Mouse (Mus musculus): Measurements from ENCODE around the gene Cachd1. TPM values are rescaled to one million over a fixed set of nuclear protein-coding genes. Genes with fewer than 3 reads are reported as not detected.
A peak's percentile ranks its signal among the peaks of the same experiment; 100 is the strongest.

Gene Cachd1
- total RNA-seq, 1 experiment from 2014 or later = 12.9 TPM

DNA sequence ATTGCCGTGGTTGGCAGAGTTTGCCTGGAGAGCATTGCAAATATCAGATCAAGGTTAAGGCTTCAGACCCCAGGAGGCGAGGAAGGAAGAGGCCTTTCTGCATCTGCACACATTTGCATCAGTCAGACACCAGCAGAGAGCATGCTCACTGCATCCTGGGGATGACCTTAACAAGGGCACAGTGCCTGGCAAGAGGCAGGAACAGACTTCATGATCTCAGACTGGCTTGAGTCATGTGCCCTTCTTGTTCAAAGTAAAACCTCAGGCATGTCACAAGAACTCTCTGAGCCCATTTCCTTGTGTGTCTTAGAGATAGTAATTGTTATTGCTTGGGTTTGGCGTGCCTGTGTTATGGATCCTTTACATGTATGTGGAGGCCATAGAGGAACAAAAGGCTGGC is 167.8 kb downstream of the Cachd1 start:
- ATAC-seq (replicated peaks in 1 of 2; ENCODE audit: insufficient read depth in 1 of 2, low FRiP score in 2 of 2, low TSS enrichment in 1 of 2, low read depth in 1 of 2, poor library complexity in 2 of 2, severe bottlenecking in 2 of 2) = no peak

DNA sequence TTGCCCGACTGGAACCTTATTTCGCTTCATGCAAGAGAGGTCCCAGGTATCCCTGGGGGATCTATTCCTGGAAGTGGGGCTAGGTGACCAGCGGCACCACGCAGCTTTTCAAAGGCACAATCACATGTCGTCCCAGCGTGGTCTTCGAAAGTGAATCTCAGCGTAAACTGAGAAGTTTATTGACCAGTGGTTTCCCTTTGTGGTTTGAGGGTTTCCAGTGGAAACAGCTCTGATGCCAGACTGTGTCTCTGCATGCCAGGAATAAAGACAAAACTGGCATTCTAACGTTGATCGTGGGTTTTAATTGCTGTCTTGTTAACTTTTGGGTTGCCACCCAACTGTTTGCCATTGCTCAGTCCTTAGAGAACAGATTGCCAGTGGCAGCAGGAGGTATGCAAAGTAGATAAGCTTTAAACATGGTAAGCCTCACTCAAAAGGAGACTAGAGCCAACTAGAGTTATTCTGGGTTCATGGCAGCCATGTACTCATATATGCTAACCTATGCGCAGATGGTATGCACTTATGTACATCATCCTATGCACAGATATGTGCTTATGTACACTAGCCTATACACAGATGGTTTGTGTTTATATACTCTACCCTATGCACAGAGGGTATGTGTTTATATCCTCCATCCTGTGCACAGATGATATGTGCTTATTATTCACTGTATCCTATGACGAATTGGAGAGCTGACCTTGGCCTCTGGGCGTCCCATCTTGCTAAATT is 168.9 kb downstream of the Cachd1 start:
- peak; percentile 36 to 38; a peak in 3 of 4 replicates for ATAC-seq (replicated peaks in 1 of 2; ENCODE audit: insufficient read depth in 1 of 2, low FRiP score in 2 of 2, low TSS enrichment in 1 of 2, low read depth in 1 of 2, poor library complexity in 2 of 2, severe bottlenecking in 2 of 2)

DNA sequence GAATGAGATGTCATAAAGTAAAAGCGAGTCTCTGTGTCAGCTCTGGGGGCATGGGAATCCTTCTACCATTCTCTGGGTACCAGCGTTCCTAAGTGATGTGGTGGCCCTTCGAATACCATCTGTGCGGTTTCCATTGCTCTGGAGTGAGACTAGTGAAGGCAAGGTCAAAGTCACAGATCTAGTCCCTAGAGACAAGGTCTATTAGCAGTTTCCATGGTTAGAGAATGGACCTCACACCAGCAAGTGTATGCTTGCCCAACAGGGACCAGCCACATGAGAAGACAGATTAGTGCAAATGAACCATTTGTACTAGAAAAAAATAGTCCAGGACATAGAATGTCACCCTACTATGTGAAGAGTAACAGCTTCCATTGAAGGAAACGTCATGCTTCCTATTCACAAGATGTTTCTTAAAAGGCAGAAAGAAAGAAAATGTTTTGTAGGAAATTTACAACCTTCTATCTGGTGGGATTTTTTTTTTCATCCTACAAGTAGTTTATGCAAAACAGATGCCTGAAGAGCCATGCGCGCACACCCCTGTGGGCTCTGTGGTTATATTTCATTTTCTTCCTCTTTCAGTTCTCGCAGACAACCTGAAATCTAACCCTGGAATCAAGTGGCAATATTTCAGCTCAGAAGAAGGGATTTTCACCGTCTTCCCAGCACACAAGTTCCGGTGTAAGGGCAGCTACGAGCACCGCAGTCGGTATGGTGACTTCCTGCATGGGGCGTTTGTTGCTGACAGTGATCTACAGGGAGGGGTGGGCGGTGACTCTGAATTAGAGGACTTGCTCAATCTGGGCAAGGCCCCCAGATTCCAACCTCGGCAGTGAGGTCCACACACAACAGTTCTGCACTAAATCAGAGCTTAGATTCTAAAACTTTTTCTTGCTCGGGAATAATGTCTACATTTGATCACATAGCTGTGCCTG is 172.3 kb downstream of the Cachd1 start:
- ATAC-seq (replicated peaks in 1 of 2; ENCODE audit: insufficient read depth in 1 of 2, low FRiP score in 2 of 2, low TSS enrichment in 1 of 2, low read depth in 1 of 2, poor library complexity in 2 of 2, severe bottlenecking in 2 of 2) = peak; percentile 80 to 83

GRCm38 (mm10) chr4:100950316-100950715 is 173.8 kb downstream of the Cachd1 start:
- no peak for ATAC-seq (replicated peaks in 1 of 2; ENCODE audit: insufficient read depth in 1 of 2, low FRiP score in 2 of 2, low TSS enrichment in 1 of 2, low read depth in 1 of 2, poor library complexity in 2 of 2, severe bottlenecking in 2 of 2)

DNA sequence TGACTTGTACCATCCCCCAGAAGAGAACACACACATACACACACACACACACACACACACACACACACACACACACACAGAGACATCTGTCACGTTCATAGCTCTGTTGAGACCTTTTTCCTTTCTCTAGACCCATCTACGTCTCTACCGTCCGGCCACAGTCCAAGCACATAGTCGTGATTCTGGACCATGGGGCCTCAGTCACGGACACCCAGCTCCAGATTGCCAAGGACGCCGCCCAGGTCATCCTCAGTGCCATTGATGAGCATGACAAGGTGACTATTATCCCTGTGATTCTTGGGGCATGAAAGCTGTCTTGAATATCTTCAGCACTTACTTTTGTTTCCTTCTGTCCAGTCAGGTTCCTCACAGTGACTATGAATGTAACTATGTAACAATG is 175.4 kb downstream of the Cachd1 start:
- no peak for ATAC-seq (replicated peaks in 1 of 2; ENCODE audit: insufficient read depth in 1 of 2, low FRiP score in 2 of 2, low TSS enrichment in 1 of 2, low read depth in 1 of 2, poor library complexity in 2 of 2, severe bottlenecking in 2 of 2)

DNA sequence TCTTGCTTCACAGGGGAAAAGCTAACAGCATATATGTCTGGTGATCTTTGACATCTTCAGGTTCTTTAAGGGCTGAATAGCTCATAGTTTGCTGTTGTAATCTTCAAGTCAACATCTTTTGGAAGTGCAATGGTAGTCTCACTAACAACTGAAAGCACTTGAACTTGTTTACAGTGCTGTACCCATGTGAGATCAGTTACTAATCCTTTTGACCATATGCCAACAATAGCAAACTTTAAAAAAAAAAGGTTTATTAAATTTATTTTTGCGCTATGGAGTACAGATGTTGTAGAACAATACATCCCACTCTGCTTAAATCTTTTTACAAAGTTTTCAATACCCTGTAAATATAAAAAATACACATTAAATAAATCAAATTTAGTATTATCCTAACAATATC is 186.9 kb downstream of the Cachd1 start:
- ATAC-seq (replicated peaks in 1 of 2; ENCODE audit: insufficient read depth in 1 of 2, low FRiP score in 2 of 2, low TSS enrichment in 1 of 2, low read depth in 1 of 2, poor library complexity in 2 of 2, severe bottlenecking in 2 of 2) = no peak

DNA sequence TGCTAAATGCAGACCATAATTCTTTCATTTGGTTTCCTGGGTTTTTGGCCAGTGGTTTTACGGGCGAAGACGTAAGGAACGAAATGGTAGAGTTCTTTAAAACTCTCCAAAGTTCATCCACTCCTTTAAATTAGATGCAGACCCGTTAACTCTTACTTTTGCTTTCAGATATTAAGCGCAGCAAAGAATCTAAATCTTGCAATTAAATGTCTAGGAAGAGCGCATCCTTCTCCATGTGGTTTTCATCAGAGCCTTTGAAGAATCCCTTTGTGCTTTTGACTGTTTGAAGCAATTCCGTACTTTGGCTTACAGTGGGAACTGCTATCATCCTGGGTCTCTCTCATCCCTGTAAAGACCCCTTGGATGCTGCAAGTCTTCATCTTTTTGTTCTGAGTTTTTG is 187.3 kb downstream of the Cachd1 start:
- ATAC-seq (replicated peaks in 1 of 2; ENCODE audit: insufficient read depth in 1 of 2, low FRiP score in 2 of 2, low TSS enrichment in 1 of 2, low read depth in 1 of 2, poor library complexity in 2 of 2, severe bottlenecking in 2 of 2) = no peak

- ATAC-seq (replicated peaks in 1 of 2; ENCODE audit: insufficient read depth in 1 of 2, low FRiP score in 2 of 2, low TSS enrichment in 1 of 2, low read depth in 1 of 2, poor library complexity in 2 of 2, severe bottlenecking in 2 of 2) = no peak
Observed at GRCm38 (mm10) chr4:100967703-100968392, 191.4 kb downstream of the Cachd1 start.

- ATAC-seq (replicated peaks in 1 of 2; ENCODE audit: insufficient read depth in 1 of 2, low FRiP score in 2 of 2, low TSS enrichment in 1 of 2, low read depth in 1 of 2, poor library complexity in 2 of 2, severe bottlenecking in 2 of 2) = no peak
Observed at GRCm38 (mm10) chr4:100973641-100974454, 197.4 kb downstream of the Cachd1 start.

- no peak for ATAC-seq (replicated peaks in 1 of 2; ENCODE audit: insufficient read depth in 1 of 2, low FRiP score in 2 of 2, low TSS enrichment in 1 of 2, low read depth in 1 of 2, poor library complexity in 2 of 2, severe bottlenecking in 2 of 2)
Observed at GRCm38 (mm10) chr4:100974455-100975035, 198.1 kb downstream of the Cachd1 start.

DNA sequence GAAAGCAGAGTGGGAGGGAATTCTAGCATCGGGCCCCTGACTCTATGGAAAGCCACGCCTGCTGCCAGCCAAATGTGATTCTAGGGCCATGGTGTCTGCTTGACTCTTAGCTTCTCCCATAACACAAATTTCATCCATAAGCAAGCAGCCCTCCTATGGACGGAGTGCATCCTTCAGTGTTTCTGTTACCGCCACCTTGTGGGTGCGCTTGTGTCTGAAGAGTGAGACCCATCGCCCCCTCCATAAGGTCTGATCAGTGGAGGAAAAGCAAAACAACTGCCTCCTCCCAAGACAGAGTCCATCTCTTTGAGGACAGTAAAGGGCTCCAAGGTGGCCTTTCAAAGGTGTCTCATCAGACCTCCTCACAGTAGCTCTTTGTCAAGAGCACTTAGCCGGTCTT is 201.0 kb downstream of the Cachd1 start:
- ATAC-seq (replicated peaks in 1 of 2; ENCODE audit: insufficient read depth in 1 of 2, low FRiP score in 2 of 2, low TSS enrichment in 1 of 2, low read depth in 1 of 2, poor library complexity in 2 of 2, severe bottlenecking in 2 of 2) = no peak

DNA sequence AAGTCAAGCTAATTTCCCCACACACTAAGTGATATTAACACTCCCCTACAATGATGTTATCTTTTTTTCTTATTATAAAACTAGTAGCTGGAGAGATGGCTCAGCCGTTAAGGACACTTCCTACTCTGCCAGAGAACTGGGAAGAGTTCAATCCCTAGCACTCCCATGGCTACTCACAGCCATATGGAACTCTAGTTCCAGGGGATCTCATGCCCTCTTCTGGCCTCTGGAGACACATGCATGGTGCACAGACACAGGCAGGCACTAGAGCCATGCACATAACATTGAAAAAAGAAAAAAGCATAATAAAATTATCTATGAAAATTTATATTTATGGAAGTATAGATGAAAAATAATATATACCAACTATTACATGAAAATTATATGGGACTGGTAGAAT is 210.7 kb downstream of the Cachd1 start:
- ATAC-seq (replicated peaks in 1 of 2; ENCODE audit: insufficient read depth in 1 of 2, low FRiP score in 2 of 2, low TSS enrichment in 1 of 2, low read depth in 1 of 2, poor library complexity in 2 of 2, severe bottlenecking in 2 of 2) = no peak

DNA sequence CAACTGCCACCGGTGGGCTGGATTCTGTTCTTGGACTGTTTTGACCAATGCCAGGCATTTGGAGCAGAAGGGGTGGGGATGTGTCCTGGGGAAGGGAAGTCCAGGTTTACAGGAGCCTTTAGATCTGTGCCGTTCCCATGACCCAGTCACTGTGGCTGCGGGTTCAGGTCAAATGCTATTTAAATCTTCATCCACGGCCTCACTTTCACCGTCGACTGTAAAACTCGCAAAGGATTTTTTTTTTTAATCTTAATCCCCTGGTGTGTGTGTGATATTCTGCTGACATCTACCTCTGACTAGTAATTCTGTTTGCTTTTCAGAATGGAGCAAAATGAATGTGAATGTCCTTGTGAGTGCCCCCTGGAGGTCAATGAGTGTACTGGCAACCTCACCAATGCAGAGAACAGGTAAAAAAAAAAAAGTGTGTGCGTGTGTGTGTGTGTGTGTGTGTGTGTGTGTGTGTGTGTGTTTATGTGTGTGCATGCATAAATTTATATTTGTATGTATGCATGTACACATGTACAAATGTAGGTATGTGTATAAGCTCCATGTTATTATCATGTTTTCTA is 211.8 kb downstream of the Cachd1 start:
- ATAC-seq (replicated peaks in 1 of 2; ENCODE audit: insufficient read depth in 1 of 2, low FRiP score in 2 of 2, low TSS enrichment in 1 of 2, low read depth in 1 of 2, poor library complexity in 2 of 2, severe bottlenecking in 2 of 2) = peak in 1 of 2 experiments; percentile 27; a peak in 1 of 4 replicates

GRCm38 (mm10) chr4:100990996-100991395 is 214.5 kb downstream of the Cachd1 start:
- no peak for ATAC-seq (replicated peaks in 1 of 2; ENCODE audit: insufficient read depth in 1 of 2, low FRiP score in 2 of 2, low TSS enrichment in 1 of 2, low read depth in 1 of 2, poor library complexity in 2 of 2, severe bottlenecking in 2 of 2)

- ATAC-seq (replicated peaks in 1 of 2; ENCODE audit: insufficient read depth in 1 of 2, low FRiP score in 2 of 2, low TSS enrichment in 1 of 2, low read depth in 1 of 2, poor library complexity in 2 of 2, severe bottlenecking in 2 of 2) = no peak
Observed at GRCm38 (mm10) chr4:100992086-100992485, 215.6 kb downstream of the Cachd1 start.

DNA sequence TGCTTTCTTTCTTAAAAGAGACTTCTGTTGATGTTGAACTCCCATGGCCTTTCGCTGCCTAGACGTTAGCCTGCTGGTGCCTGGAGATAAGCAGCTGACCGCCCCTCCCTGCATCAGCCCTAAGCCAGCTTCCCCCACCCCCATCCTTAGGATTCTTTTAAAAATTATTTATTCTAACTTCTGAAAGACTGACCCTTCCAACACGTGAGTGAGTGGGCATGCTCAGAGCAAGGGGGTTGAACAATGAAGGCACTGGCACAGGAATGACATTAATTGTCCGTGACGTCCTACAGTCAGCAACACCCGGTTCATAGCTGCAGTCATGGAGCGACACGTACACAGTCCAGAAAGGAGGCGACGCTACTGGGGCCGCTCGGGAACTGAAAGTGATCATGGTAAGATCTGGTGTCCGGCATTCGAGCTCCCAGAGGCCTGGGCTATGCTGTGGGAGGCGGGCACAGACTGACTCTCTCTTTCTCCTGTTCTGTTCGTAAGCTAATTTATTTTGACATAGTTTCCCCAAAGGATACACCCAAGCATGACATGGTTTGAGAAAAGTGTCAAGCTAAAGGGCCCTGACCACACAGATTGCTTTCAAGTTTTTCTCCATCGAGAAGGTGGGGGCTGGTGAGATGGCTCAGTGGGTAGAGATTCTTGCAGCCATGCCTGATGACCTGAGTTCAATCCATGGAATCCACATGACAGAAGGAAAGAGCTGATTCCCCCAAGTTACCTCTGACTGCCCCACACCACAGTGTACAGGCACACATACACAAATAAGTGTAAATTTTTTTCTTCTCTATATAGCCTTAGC is 218.2 kb downstream of the Cachd1 start:
- ATAC-seq (replicated peaks in 1 of 2; ENCODE audit: insufficient read depth in 1 of 2, low FRiP score in 2 of 2, low TSS enrichment in 1 of 2, low read depth in 1 of 2, poor library complexity in 2 of 2, severe bottlenecking in 2 of 2) = no peak; a peak in 1 of 4 replicates
